In genomic region chr6:144398115-144398514, GRCm38 (mm10) we compare ENCODE assay signal across 12 mouse cellular contexts.
A peak's percentile ranks its signal among the peaks of the same experiment; 100 is the strongest.
DNase-seq lines count a peak whose midpoint lies in the region; ATAC-seq and TF ChIP-seq lines count a peak whose summit lies in the region.
"Had no signal": no experiment of that assay in that cellular context is flagged by ENCODE, and none has a peak within 500 bp of the region (broad histone marks: within the 10 kb centered on the region; RNA-seq: fewer than 3 reads in every experiment).

No protein-coding gene starts in this region.

- H3K4me3 ChIP-seq in kidney, postnatal 0 days (replicated peaks; ENCODE audit: low read depth, low read length), result no peak overlapping the region
- H3K4me3 ChIP-seq in kidney, adult 2 months (ENCODE audit: insufficient read depth, low read depth, low read length), result no peak overlapping the region
- no peak overlapping the region for H3K4me3 ChIP-seq in embryonic facial prominence, embryonic 10.5 days
- no peak overlapping the region for H3K4me3 ChIP-seq in hindbrain, embryonic 15.5 days
- H3K4me3 ChIP-seq in neural tube, embryonic 11.5 days (ENCODE audit: low read depth, low read length), result no peak overlapping the region
- H3K4me3 ChIP-seq: midbrain, embryonic 12.5 days had no signal

- WGBS in kidney, postnatal 0 days, result 13% methylated on average over 10 of the region's 10 CpGs
- 32% methylated on average over 10 of the region's 10 CpGs for WGBS in kidney, adult 2 months
- WGBS in embryonic facial prominence, embryonic 10.5 days, result 45% methylated on average over 10 of the region's 10 CpGs
- 22% methylated on average over 10 of the region's 10 CpGs for WGBS in hindbrain, embryonic 15.5 days
- WGBS in neural tube, embryonic 11.5 days, result 19% methylated on average over 10 of the region's 10 CpGs

- ATAC-seq in kidney, postnatal 0 days (replicated peaks; ENCODE audit: low FRiP score, low read depth), result 0 out of 2 replicates have a peak, but pooled peaks have one; percentile 36
- ATAC-seq in hindbrain, embryonic 15.5 days (ENCODE audit: low FRiP score, low read depth), result no peak
- ATAC-seq in neural tube, embryonic 11.5 days (ENCODE audit: insufficient read depth, low FRiP score, low TSS enrichment), result no peak
- ATAC-seq: activated CD4-positive, CD25-positive, alpha-beta regulatory T cell, adult 4 months had no signal

- DNase-seq in kidney, postnatal 0 days (ENCODE audit: low spot score), result peak; percentile 60
- no peak for DNase-seq in kidney, adult 2 months
- DNase-seq in embryonic facial prominence, embryonic 10.5 days (ENCODE audit: low spot score), result peak; percentile 31
- DNase-seq in neural tube, embryonic 11.5 days (ENCODE audit: low spot score), result peak; percentile 44
- DNase-seq in urinary bladder, adult 18-20 months (ENCODE audit: low spot score in 2 of 2), result no peak
- DNase-seq in spleen, adult 12 weeks (ENCODE audit: low spot score), result no peak
- DNase-seq in adrenal gland, postnatal 10 days, result no peak
- DNase-seq: thymus, postnatal 4 days had no signal

- no peak for TF ChIP-seq CTCF in kidney, postnatal 0 days (IDR thresholded peaks at IDR 0.05; ENCODE audit: low read depth)
- TF ChIP-seq CTCF in kidney, adult 2 months (conservative IDR thresholded peaks at IDR 0.05; ENCODE audit: insufficient read depth, insufficient read length, low read depth, low read length), result no peak

- no peak overlapping the region for H3K27ac ChIP-seq in kidney, postnatal 0 days
- H3K27ac ChIP-seq in kidney, adult 2 months (ENCODE audit: insufficient read depth, low read depth, low read length), result no peak overlapping the region
- H3K27ac ChIP-seq in embryonic facial prominence, embryonic 10.5 days (replicated peaks), result no peak overlapping the region
- no peak overlapping the region for H3K27ac ChIP-seq in hindbrain, embryonic 15.5 days (replicated peaks)
- H3K27ac ChIP-seq in neural tube, embryonic 11.5 days (ENCODE audit: low read depth, low read length), result no peak overlapping the region
- H3K27ac ChIP-seq: midbrain, embryonic 12.5 days had no signal

- TF ChIP-seq POLR2A in kidney, adult 2 months (IDR thresholded peaks at IDR 0.05; ENCODE audit: low read depth, low read length), result no peak

- no peaks in the 10 kb centered on the region for H3K36me3 ChIP-seq in kidney, postnatal 0 days (ENCODE audit: insufficient read depth, low read length)
- no peaks in the 10 kb centered on the region for H3K36me3 ChIP-seq in kidney, adult 2 months (ENCODE audit: control insufficient read depth, insufficient read depth, low read length)
- no peaks in the 10 kb centered on the region for H3K36me3 ChIP-seq in embryonic facial prominence, embryonic 10.5 days (replicated peaks)
- no peaks in the 10 kb centered on the region for H3K36me3 ChIP-seq in hindbrain, embryonic 15.5 days
- no peaks in the 10 kb centered on the region for H3K36me3 ChIP-seq in neural tube, embryonic 11.5 days (ENCODE audit: control insufficient read depth, insufficient read depth, low read length)
- H3K36me3 ChIP-seq: midbrain, embryonic 12.5 days had no signal

- no peaks in the 10 kb centered on the region for H3K27me3 ChIP-seq in kidney, postnatal 0 days (ENCODE audit: insufficient read depth, low read length)
- H3K27me3 ChIP-seq in kidney, adult 2 months (replicated peaks; ENCODE audit: control insufficient read depth, insufficient read depth, low read length), result no peaks in the 10 kb centered on the region
- 0 out of 2 replicates have a peak, but pooled peaks cover 7% of the 10 kb centered on the region for H3K27me3 ChIP-seq in embryonic facial prominence, embryonic 10.5 days (replicated peaks; ENCODE audit: low read depth, poor library complexity, severe bottlenecking)
- no peaks in the 10 kb centered on the region for H3K27me3 ChIP-seq in hindbrain, embryonic 15.5 days
- no peaks in the 10 kb centered on the region for H3K27me3 ChIP-seq in neural tube, embryonic 11.5 days (ENCODE audit: control insufficient read depth, insufficient read depth, low read length)

- H3K4me1 ChIP-seq in kidney, postnatal 0 days (replicated peaks; ENCODE audit: insufficient read depth, low read length), result no peaks in the 10 kb centered on the region
- H3K4me1 ChIP-seq in kidney, adult 2 months (ENCODE audit: control insufficient read depth, insufficient read depth, low read length), result no peaks in the 10 kb centered on the region
- peaks cover 14% of the 10 kb centered on the region for H3K4me1 ChIP-seq in embryonic facial prominence, embryonic 10.5 days
- H3K4me1 ChIP-seq in hindbrain, embryonic 15.5 days (replicated peaks), result peaks cover 7% of the 10 kb centered on the region
- H3K4me1 ChIP-seq in neural tube, embryonic 11.5 days (ENCODE audit: control insufficient read depth, insufficient read depth, low read length), result peaks cover 8% of the 10 kb centered on the region; the same call in 1 of the 2 replicates

- no peak overlapping the region for H3K9ac ChIP-seq in kidney, postnatal 0 days (ENCODE audit: low read depth, low read length)
- H3K9ac ChIP-seq in hindbrain, embryonic 15.5 days, result no peak overlapping the region
- H3K9ac ChIP-seq in neural tube, embryonic 11.5 days (ENCODE audit: low read length), result peak overlapping the region; percentile 14; the same call in 1 of the 2 replicates
- H3K9ac ChIP-seq: midbrain, embryonic 12.5 days had no signal

- H3K4me2 ChIP-seq in kidney, postnatal 0 days (ENCODE audit: low read length), result peak overlapping the region; percentile 42
- peak overlapping the region; percentile 13; the same call in 1 of the 2 replicates for H3K4me2 ChIP-seq in hindbrain, embryonic 15.5 days
- H3K4me2 ChIP-seq in neural tube, embryonic 11.5 days (ENCODE audit: low read depth), result no peak overlapping the region; the same call in 1 of the 2 replicates
- H3K4me2 ChIP-seq: liver, embryonic 11.5 days; midbrain, embryonic 12.5 days had no signal

- no peaks in the 10 kb centered on the region for H3K9me3 ChIP-seq in kidney, postnatal 0 days (replicated peaks; ENCODE audit: low read length)
- H3K9me3 ChIP-seq in embryonic facial prominence, embryonic 10.5 days, result no peaks in the 10 kb centered on the region
- H3K9me3 ChIP-seq in hindbrain, embryonic 15.5 days, result no peaks in the 10 kb centered on the region
- H3K9me3 ChIP-seq in neural tube, embryonic 11.5 days (ENCODE audit: control insufficient read depth, low read length), result no peaks in the 10 kb centered on the region
- H3K9me3 ChIP-seq: midbrain, embryonic 12.5 days had no signal

Comparison
In these comparisons a context has a peak if more than half of its experiments do, and no peak if none do; other contexts are left out.
1. DNase-seq: peak in kidney, postnatal 0 days (single experiment), embryonic facial prominence, embryonic 10.5 days (single experiment) and neural tube, embryonic 11.5 days (single experiment); none in kidney, adult 2 months (single experiment), urinary bladder, adult 18-20 months (0 of 2), spleen, adult 12 weeks (single experiment) and adrenal gland, postnatal 10 days (single experiment).